In the genomic region with DNA sequence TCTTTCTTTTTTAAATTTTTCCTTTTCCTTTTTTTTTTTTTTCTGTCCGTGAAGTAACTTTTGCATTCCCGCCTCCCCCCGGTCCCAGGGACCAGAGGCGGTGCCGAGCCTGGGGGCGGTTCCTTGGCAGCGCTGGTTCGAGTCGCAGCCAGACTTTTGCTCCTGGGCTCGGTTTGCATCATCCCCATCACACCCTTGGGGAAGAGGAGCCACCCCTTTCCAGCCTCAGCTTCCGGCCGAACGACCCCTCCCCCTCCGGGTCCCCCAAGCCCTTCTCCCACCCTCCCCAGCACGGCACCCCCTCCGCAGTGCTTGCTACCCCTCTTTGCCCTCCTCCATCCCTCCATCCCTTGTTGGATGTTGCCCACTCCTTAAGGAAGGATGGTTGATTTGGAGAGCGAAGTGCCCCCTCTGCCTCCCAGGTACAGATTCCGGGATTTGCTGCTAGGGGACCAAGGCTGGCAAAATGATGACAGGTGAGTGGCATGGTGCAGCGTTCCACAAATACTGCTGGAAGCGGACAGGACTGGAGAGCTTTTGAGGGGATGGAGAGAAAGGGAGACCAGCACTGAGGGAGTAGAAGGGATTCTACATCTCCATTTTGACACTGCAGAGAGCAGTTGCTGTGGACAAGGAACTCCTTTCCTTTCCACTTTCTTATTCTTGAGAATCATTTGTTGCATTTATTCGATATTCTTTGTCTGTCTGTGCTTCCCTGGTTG, we compare ENCODE assay signal across 8 mouse cellular contexts. TPM values are rescaled to one million over a fixed set of nuclear protein-coding genes. Genes with fewer than 3 reads are reported as not detected.
DNase-seq lines count a peak whose midpoint lies in the region; ATAC-seq lines count a peak whose summit lies in the region.

A gene (plus strand): TSS at position 283 of the 722 bp plus-strand sequence.

- under 1% methylated on average over 21 of the region's 21 CpGs for WGBS in forebrain, embryonic 10.5 days
- 1% methylated on average over 21 of the region's 21 CpGs for WGBS in heart, embryonic 13.5 days
- WGBS in liver, embryonic 12.5 days (ENCODE audit: insufficient replicate concordance), result 3% methylated on average over 21 of the region's 21 CpGs

- no peaks in the 10 kb centered on the region for H3K9me3 ChIP-seq in forebrain, embryonic 10.5 days
- H3K9me3 ChIP-seq in heart, embryonic 13.5 days, result no peaks in the 10 kb centered on the region
- H3K9me3 ChIP-seq in liver, embryonic 12.5 days (replicated peaks), result no peaks in the 10 kb centered on the region

- peak within 1 kb of the TSS; percentile 81 for H3K27ac ChIP-seq in forebrain, embryonic 10.5 days
- no peak within 1 kb of the TSS for H3K27ac ChIP-seq in heart, embryonic 13.5 days (replicated peaks)
- H3K27ac ChIP-seq in liver, embryonic 12.5 days, result no peak within 1 kb of the TSS

- H3K36me3 ChIP-seq in forebrain, embryonic 10.5 days (replicated peaks), result no peaks in the 10 kb centered on the region
- H3K36me3 ChIP-seq in heart, embryonic 13.5 days, result no peaks in the 10 kb centered on the region
- H3K36me3 ChIP-seq in liver, embryonic 12.5 days, result no peaks in the 10 kb centered on the region

- no peak for ATAC-seq in heart, embryonic 13.5 days (ENCODE audit: extremely low read depth, insufficient number of reproducible peaks, low FRiP score, low TSS enrichment)
- ATAC-seq in liver, embryonic 12.5 days, result no peak
- no peak for ATAC-seq in erythroid progenitor cell, adult 5-6 weeks (replicated peaks; ENCODE audit: low FRiP score, poor library complexity, severe bottlenecking)

- peaks cover 14% of the 10 kb centered on the region for H3K4me1 ChIP-seq in forebrain, embryonic 10.5 days
- H3K4me1 ChIP-seq in heart, embryonic 13.5 days, result peaks cover 7% of the 10 kb centered on the region
- peaks cover 4% of the 10 kb centered on the region; the same call in 1 of the 2 replicates for H3K4me1 ChIP-seq in liver, embryonic 12.5 days

- peak within 1 kb of the TSS; percentile 78 for H3K9ac ChIP-seq in heart, embryonic 13.5 days
- H3K9ac ChIP-seq in liver, embryonic 12.5 days, result no peak within 1 kb of the TSS

- no peaks in the 10 kb centered on the region for H3K27me3 ChIP-seq in forebrain, embryonic 10.5 days (ENCODE audit: poor library complexity, severe bottlenecking)
- no peaks in the 10 kb centered on the region for H3K27me3 ChIP-seq in heart, embryonic 13.5 days (replicated peaks)
- peaks cover 8% of the 10 kb centered on the region; the same call in 1 of the 2 replicates for H3K27me3 ChIP-seq in liver, embryonic 12.5 days (replicated peaks)

- peak within 1 kb of the TSS; percentile 68 for H3K4me3 ChIP-seq in forebrain, embryonic 10.5 days
- peak within 1 kb of the TSS; percentile 64 for H3K4me3 ChIP-seq in heart, embryonic 13.5 days
- H3K4me3 ChIP-seq in liver, embryonic 12.5 days, result peak within 1 kb of the TSS; percentile 43

- H3K4me2 ChIP-seq in heart, embryonic 13.5 days, result peak within 1 kb of the TSS; percentile 97
- H3K4me2 ChIP-seq in liver, embryonic 12.5 days, result peak within 1 kb of the TSS; percentile 64

- DNase-seq in adrenal gland, adult 2 months, result peak; percentile 52
- no peak for DNase-seq in adrenal gland, adult 8-10 months
- peak; percentile 22 for DNase-seq in forebrain, embryonic 10.5 days (ENCODE audit: extremely low spot score, low spot score)
- DNase-seq in kidney, postnatal 25 days, result peak; percentile 44 to 57
- DNase-seq in ovary, postnatal 36 days (ENCODE audit: low spot score), result peak; percentile 65

RNA-seq across cellular contexts. Expression of the gene that starts here (rescaled TPM):
- 1 to 10 TPM; 1.6 to 2.1 TPM for total RNA-seq in adrenal gland, adult 2 months (2021)
- polyA plus RNA-seq in adrenal gland, adult 2 months (2012; rRNA removed), result 0.02 and 0.06 TPM in 2 replicates
- 1 to 10 TPM; 1.8 to 2.9 (median 2.5) TPM for total RNA-seq in adrenal gland, adult 8-10 months (2022)
- 1.0 and 1.1 TPM in 2 replicates for polyA plus RNA-seq in forebrain, embryonic 10.5 days (2016; fragmentation: Nextera tagmentation; extraction: Ambion mirVana)
- 0.62 and 0.83 TPM in 2 replicates for polyA plus RNA-seq in heart, embryonic 13.5 days (2015; fragmentation: Nextera tagmentation; extraction: Ambion mirVana)
- polyA plus RNA-seq in liver, embryonic 12.5 days (2016; fragmentation: Nextera tagmentation; extraction: Ambion mirVana), result 0.15 and 0.23 TPM in 2 replicates
- not detected in 2 replicates for total RNA-seq in erythroid progenitor cell, adult 5-6 weeks (2015; ENCODE audit: low replicate concordance)
- not detected in 2 replicates for total RNA-seq in erythroid progenitor cell, adult 5-6 weeks (2017; ENCODE audit: low replicate concordance)
